Mouse (Mus musculus): ENCODE measurements around the gene Rab30.

DNA sequence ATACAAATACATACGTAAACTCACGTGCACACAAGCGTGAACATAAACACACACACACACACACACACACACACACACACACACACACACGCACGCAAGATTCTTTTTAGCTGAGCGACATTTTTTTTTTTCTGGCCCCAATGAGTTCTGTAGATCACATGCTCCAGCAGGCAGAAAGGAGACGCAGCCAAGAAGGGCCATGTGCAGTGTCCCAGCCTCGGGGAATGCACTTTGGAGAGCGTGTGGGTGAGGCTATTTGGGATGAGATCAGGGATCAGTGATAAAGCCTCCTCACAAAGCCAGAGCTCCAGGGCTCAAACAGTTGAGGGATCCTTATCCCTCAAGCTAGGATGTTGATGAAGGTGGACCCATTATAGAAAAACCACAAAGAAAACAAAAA lies 24.0 kb downstream of the Rab30 start:
- TF ChIP-seq CTCF (IDR thresholded peaks at IDR 0.05; ENCODE audit: insufficient read depth, low read length) (no peak), POLR2A (IDR thresholded peaks at IDR 0.05; ENCODE audit: borderline replicate concordance, extremely low read depth, low read depth, low read length) (no peak)
